Comparison of ENCODE assay signal across 8 mouse cellular contexts in genomic region chr3:101560841-101561522, GRCm38 (mm10). TPM values are rescaled to one million over a fixed set of nuclear protein-coding genes. Genes with fewer than 3 reads are reported as not detected.
DNase-seq lines count a peak whose midpoint lies in the region; ATAC-seq lines count a peak whose summit lies in the region.

No protein-coding gene starts in this region.

- H3K27ac ChIP-seq in forebrain, embryonic 13.5 days = no peak overlapping the region
- H3K27ac ChIP-seq in kidney, embryonic 14.5 days (ENCODE audit: low read depth, low read length) = no peak overlapping the region

- peak; percentile 43 for DNase-seq in cerebellum, adult 11 months
- DNase-seq in cerebellum, postnatal 4 days (ENCODE audit: low spot score in 2 of 2) = no peak
- DNase-seq in adipocyte (ENCODE audit: low spot score) = peak; percentile 39
- DNase-seq in lung, postnatal 25 days (ENCODE audit: low spot score) = peak; percentile 11
- DNase-seq in adrenal gland, adult (ENCODE audit: inconsistent age in 2 of 2, low spot score in 1 of 2) = no peak
- DNase-seq in MN1 (ENCODE audit: low spot score) = no peak

- no peak overlapping the region for H3K4me3 ChIP-seq in forebrain, embryonic 13.5 days
- no peak overlapping the region for H3K4me3 ChIP-seq in kidney, embryonic 14.5 days (ENCODE audit: low read length)

- peaks cover 28% of the 10 kb centered on the region for H3K4me1 ChIP-seq in forebrain, embryonic 13.5 days
- H3K4me1 ChIP-seq in kidney, embryonic 14.5 days (ENCODE audit: control insufficient read depth, insufficient read depth, low read length) = no peaks in the 10 kb centered on the region

- WGBS in forebrain, embryonic 13.5 days = 21% methylated on average over 9 of the region's 9 CpGs
- 90% methylated on average over 9 of the region's 9 CpGs for WGBS in kidney, embryonic 14.5 days

- H3K4me2 ChIP-seq in forebrain, embryonic 13.5 days = no peak overlapping the region
- H3K4me2 ChIP-seq in kidney, embryonic 14.5 days (replicated peaks; ENCODE audit: low read depth, low read length) = no peak overlapping the region

- H3K9me3 ChIP-seq in forebrain, embryonic 13.5 days (replicated peaks) = no peaks in the 10 kb centered on the region
- peaks cover 3% of the 10 kb centered on the region; the same call in 1 of the 2 replicates for H3K9me3 ChIP-seq in kidney, embryonic 14.5 days (ENCODE audit: control insufficient read depth, low read length)

- H3K9ac ChIP-seq in forebrain, embryonic 13.5 days = no peak overlapping the region
- H3K9ac ChIP-seq in kidney, embryonic 14.5 days (ENCODE audit: low read depth, low read length) = no peak overlapping the region

- peaks cover 3% of the 10 kb centered on the region; the same call in 1 of the 2 replicates for H3K27me3 ChIP-seq in forebrain, embryonic 13.5 days
- no peaks in the 10 kb centered on the region for H3K27me3 ChIP-seq in kidney, embryonic 14.5 days (ENCODE audit: control insufficient read depth, insufficient read depth, low read length)

- no peaks in the 10 kb centered on the region for H3K36me3 ChIP-seq in forebrain, embryonic 13.5 days (ENCODE audit: poor library complexity, severe bottlenecking)
- H3K36me3 ChIP-seq in kidney, embryonic 14.5 days (ENCODE audit: control insufficient read depth, insufficient read depth, low read length) = no peaks in the 10 kb centered on the region

- peak; percentile 59 for ATAC-seq in forebrain, embryonic 13.5 days
- no peak for ATAC-seq in kidney, embryonic 14.5 days (ENCODE audit: low FRiP score, low TSS enrichment)

RNA-seq across cellular contexts. Expression of gene Atp1a1, which starts 43.5 kb away (rescaled TPM):
- polyA plus RNA-seq in forebrain, embryonic 13.5 days (2015; fragmentation: Nextera tagmentation; extraction: Ambion mirVana) = 32.5 and 34.0 TPM in 2 replicates
- 166 and 280 TPM in 2 replicates for polyA plus RNA-seq in kidney, embryonic 14.5 days (2014; fragmentation: Nextera tagmentation; extraction: Ambion mirVana)

Comparison
In these comparisons a context has a peak if more than half of its experiments do, and no peak if none do; other contexts are left out.
1. DNase-seq: peak in cerebellum, adult 11 months (single experiment), adipocyte (single experiment) and lung, postnatal 25 days (single experiment); none in cerebellum, postnatal 4 days (0 of 2), adrenal gland, adult (0 of 2) and MN1 (single experiment).